Mouse (Mus musculus) liver, embryonic 16.5 days (tissue): ENCODE data around the gene Ism1. TPM values are rescaled to one million over a fixed set of nuclear protein-coding genes. Genes with fewer than 3 reads are reported as not detected.

Source experiments
- ATAC-seq: fragments of 200-750 bp; cut with Nextera tagmentation; 2 replicates; pipeline ENCODE4 v1.8.0; 2017; ENCODE audit warnings: low read depth, mild to moderate bottlenecking, moderate number of reproducible peaks, moderate library complexity
- H3K27ac ChIP-seq: fragments of 300-500 bp; sonication (generic); 2 replicates; pipeline ENCODE4 v1.5.1; 2014; ENCODE audit warnings: mild to moderate bottlenecking, low read length
- H3K27me3 ChIP-seq: fragments of 300-500 bp; sonication (generic); 2 replicates; pipeline ENCODE4 v1.6.1; 2014; ENCODE audit warnings: low read depth, low read length, mixed read lengths; ENCODE audit not compliant: control insufficient read depth, insufficient read depth
- H3K36me3 ChIP-seq: fragments of 300-500 bp; sonication (generic); 2 replicates; pipeline ENCODE4 v1.6.1; 2014; ENCODE audit warnings: mild to moderate bottlenecking; ENCODE audit not compliant: control insufficient read depth, insufficient read depth
- H3K4me1 ChIP-seq: fragments of 300-500 bp; sonication (generic); 2 replicates; pipeline ENCODE4 v1.6.1; 2014; ENCODE audit warnings: low read depth, low read length, mixed read lengths; ENCODE audit not compliant: control insufficient read depth
- H3K4me2 ChIP-seq: fragments of 300-500 bp; sonication (generic); 2 replicates; pipeline ENCODE4 v1.6.1; 2014; ENCODE audit warnings: low read depth, low read length, mixed read lengths
- H3K4me3 ChIP-seq: fragments of 300-500 bp; sonication (generic); 2 replicates; pipeline ENCODE4 v1.5.1; 2014; ENCODE audit warnings: low read depth, mild to moderate bottlenecking, low read length
- H3K9ac ChIP-seq: fragments of 300-500 bp; sonication (generic); 2 replicates; pipeline ENCODE4 v1.6.1; 2014; ENCODE audit warnings: low read depth, low read length
- H3K9me3 ChIP-seq: fragments of 300-500 bp; sonication (generic); replicated peaks from 2 replicates; pipeline ENCODE4 v1.6.1; 2016; ENCODE audit warnings: low read length; ENCODE audit not compliant: control insufficient read depth
- WGBS: fragments of 180-500 bp; shearing (Covaris S2); extraction: QIAGEN DNeasy Blood & Tissue Kit; methylation state at CpG from one replicate; pipeline ENCODE4 v1.1.7; 2014; ENCODE audit not compliant: insufficient replicate concordance; 5-methylcytosine and 5-hydroxymethylcytosine counted together
- polyA plus RNA-seq: library from polyadenylated mRNA; unstranded; fragments of >200 nt; fragmentation: Nextera tagmentation; extraction: Ambion mirVana; gene quantifications from 2 replicates; pipeline ENCODE4 v1.2.1, GENCODE M21; 2015

Gene Ism1
- polyA plus RNA-seq, 1 experiment from 2014 or later = not detected

DNA sequence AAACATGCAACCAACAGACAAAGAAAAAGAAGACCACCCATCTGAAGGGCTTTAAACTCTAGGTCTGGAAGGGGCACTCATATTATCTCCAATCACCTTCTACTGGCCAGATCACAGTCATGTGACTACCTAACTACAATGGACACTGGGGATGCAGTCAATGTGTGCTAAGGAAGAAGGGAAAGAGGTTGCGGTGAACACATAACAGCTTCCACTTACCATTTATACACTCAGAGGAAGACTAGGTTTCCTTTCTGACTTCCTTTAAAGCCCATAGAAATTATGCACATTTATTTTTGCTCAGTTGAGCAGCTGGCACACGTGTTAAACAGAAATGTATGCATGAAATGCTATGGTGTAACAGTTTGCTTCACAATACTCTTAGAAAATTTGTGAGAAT, 5.6 kb upstream of the Ism1 start:
- H3K27me3 ChIP-seq = peaks cover 20% of the 10 kb centered on the region
- 15% methylated on average over 2 of the region's 2 CpGs for WGBS
- H3K4me3 ChIP-seq = no peak overlapping the region
- no peak for ATAC-seq
- H3K9me3 ChIP-seq = no peaks in the 10 kb centered on the region
- H3K27ac ChIP-seq = no peak overlapping the region
- H3K9ac ChIP-seq = no peak overlapping the region
- H3K36me3 ChIP-seq = no peaks in the 10 kb centered on the region
- H3K4me1 ChIP-seq = no peaks in the 10 kb centered on the region
- H3K4me2 ChIP-seq = no peak overlapping the region

DNA sequence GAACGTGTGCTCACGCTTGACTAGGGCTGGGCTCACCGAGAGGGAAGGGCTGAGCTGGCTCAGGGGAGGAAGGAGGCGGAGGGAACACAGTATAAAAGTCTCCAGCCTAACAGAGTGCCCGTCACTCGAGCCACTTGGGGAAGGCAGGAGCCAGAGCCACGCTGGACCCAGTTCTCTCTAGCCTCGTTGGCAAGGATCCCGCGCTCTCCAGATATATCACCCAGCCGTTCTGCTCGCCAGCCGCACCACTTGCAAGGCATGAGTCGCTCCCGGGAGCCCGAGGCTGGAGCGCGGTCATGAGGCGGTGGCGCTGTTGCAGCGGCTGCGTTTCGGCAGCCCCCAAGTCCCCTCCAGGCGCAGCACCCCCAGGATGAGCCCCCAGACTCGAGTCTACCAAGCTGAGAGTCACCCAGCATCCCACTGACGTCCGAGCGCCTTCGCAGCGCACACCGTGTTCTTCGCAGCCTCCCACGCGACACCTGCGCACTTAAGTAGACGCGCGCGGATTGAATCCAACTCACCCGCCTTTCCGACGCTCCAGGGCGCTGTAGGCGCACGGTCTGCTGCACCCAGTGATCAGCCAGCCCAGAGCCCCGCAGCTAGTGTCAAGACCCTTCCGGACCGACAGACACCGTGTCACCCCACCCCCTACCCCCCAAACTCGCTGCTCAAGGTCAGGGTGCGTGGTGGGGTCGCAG, 764 bp upstream of the Ism1 start:
- ATAC-seq = 0 out of 2 replicates have a peak, but pooled peaks have one; percentile 13
- peak overlapping the region; percentile 77 for H3K4me2 ChIP-seq

DNA sequence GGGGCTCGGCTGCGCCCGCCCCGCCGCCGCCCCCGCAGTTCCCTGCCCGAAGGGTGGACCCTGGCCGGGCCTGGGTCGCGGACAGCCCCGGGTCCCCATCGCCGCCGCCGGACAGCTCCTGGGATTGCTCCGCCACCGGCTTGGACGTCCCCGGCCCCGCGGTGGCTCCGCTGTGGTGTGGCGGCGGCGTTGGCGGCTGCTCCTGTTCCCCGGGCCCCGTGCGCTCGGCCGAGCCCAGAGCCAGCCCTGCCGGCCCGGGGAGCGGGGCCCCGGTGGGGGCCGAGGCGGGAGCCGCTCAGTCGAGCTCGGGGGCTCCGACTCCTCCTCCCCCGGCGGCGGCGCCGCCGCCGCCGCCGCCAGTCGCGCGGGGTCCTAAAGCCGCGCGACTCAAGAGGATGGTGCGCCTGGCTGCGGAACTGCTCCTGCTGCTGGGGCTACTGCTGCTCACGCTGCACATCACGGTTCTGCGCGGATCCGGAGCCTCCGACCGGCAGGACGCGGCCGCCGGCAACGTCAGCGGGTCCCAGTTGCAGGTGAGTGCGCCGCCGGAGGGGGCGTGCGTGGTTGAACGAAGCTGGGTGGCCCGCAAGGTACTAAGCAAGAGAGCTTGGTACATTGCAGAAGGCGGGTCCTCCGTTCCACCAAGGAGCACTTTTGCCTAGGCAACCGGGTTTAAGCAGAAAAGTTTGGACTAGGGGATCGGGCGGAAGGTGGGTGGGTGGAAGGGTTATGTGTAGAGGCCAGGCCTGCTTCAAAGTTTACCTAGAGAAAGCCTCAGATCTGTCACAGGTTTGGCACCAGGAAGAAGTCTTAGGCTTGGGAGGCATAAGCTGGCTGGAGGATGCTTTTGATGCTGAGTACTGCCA, 530 bp downstream of the Ism1 start:
- Histone ChIP-seq H3K27me3 (peaks cover 47% of the 10 kb centered on the region), H3K9ac (no peak overlapping the region), H3K9me3 (no peaks in the 10 kb centered on the region), H3K4me3 (peak overlapping the region; percentile 60), H3K36me3 (no peaks in the 10 kb centered on the region), H3K4me2 (peak overlapping the region; percentile 77), H3K27ac (no peak overlapping the region), H3K4me1 (no peaks in the 10 kb centered on the region)
- under 1% methylated on average over 67 of the region's 84 CpGs for WGBS
- peak; percentile 47; the same call in 1 of the 2 replicates for ATAC-seq

More for the DNA sequence above, 764 bp upstream of the Ism1 start:
- peaks cover 47% of the 10 kb centered on the region for H3K27me3 ChIP-seq
- H3K4me1 ChIP-seq = no peaks in the 10 kb centered on the region
- H3K4me3 ChIP-seq = peak overlapping the region; percentile 60
- no peak overlapping the region for H3K27ac ChIP-seq
- no peak overlapping the region for H3K9ac ChIP-seq
- no peaks in the 10 kb centered on the region for H3K36me3 ChIP-seq
- no peaks in the 10 kb centered on the region for H3K9me3 ChIP-seq
- under 1% methylated on average over 52 of the region's 52 CpGs for WGBS

DNA sequence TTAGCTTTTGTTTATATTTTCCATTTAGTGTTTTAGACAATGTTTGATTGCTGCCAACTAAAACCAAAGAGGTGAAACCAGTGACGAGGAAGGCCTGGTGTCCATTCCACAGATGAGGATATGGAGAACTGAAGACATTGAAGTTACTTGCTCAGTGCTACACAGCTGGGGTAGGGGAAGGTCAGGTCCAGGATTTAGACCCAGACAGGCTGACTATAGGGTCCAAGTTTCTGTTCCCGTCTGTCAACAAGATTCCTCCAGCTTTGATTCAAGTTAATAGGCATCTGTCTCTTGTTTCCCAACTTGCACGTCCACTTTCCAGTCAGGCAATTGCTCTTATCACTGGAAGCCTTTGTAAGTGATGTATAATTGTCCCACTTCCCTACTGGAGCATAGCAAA, 4.6 kb downstream of the Ism1 start:
- ATAC-seq = no peak
- peaks cover 25% of the 10 kb centered on the region for H3K27me3 ChIP-seq
- no peak overlapping the region for H3K4me2 ChIP-seq
- H3K27ac ChIP-seq = no peak overlapping the region
- no peaks in the 10 kb centered on the region for H3K4me1 ChIP-seq
- no peak overlapping the region for H3K9ac ChIP-seq
- H3K36me3 ChIP-seq = no peaks in the 10 kb centered on the region
- no peaks in the 10 kb centered on the region for H3K9me3 ChIP-seq
- H3K4me3 ChIP-seq = no peak overlapping the region
- WGBS = 60% methylated on average over 3 of the region's 3 CpGs

DNA sequence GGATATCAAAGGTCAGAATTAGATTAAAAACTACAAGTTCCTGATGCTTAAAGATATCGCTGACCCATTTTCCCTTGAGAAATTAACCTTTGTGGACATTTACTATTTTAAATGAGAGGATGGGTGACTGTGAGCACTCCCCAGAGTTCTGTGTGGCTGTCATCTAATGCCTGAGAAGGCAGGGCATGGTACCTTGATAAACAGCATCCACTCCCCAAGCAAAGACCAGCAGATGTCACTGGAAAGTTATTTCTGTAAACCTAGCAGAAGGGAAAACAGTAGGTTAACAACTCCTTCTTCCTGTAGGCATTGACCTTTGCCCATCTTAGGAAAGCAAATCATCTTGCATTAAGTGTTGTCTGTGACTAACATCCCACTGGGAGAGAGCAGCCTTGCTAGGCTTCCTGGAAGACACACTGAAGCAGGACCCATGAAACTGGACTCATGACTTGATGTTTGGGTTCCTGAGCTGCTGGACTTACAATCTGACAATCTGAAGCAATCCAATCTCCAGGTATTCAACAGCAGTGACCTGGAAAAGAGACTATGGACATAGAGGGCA, 11.5 kb downstream of the Ism1 start:
- 65% methylated on average over 1 of the region's 1 CpGs for WGBS
- Histone ChIP-seq H3K9ac (no peak overlapping the region), H3K4me2 (no peak overlapping the region), H3K4me1 (no peaks in the 10 kb centered on the region), H3K27me3 (no peaks in the 10 kb centered on the region), H3K36me3 (no peaks in the 10 kb centered on the region), H3K27ac (no peak overlapping the region), H3K9me3 (no peaks in the 10 kb centered on the region), H3K4me3 (no peak overlapping the region)
- ATAC-seq = no peak

DNA sequence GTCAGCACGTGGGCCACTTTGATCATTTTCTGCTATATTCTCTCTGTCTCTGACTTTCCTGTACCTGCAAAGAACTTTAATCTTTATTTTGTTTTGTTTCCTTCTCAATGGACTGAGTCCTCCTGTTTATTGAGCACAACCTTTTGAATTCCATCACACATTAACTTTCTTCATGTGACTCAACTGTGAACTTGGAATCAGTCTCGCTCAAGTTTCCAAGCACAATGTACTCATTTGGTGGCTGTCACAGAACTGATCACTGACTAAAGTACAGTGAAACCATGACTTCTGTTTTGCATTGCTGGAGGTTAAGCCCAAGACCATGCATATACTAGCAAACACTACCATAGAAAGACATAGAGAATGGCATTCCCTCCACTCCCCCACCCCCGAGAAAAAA, 15.5 kb downstream of the Ism1 start:
- WGBS = 46% methylated on average over 3 of the region's 3 CpGs
- no peak overlapping the region for H3K4me3 ChIP-seq
- no peaks in the 10 kb centered on the region for H3K36me3 ChIP-seq
- no peaks in the 10 kb centered on the region for H3K9me3 ChIP-seq
- no peak overlapping the region for H3K27ac ChIP-seq
- H3K4me2 ChIP-seq = no peak overlapping the region
- H3K9ac ChIP-seq = no peak overlapping the region
- ATAC-seq = no peak
- no peaks in the 10 kb centered on the region for H3K4me1 ChIP-seq
- no peaks in the 10 kb centered on the region for H3K27me3 ChIP-seq

DNA sequence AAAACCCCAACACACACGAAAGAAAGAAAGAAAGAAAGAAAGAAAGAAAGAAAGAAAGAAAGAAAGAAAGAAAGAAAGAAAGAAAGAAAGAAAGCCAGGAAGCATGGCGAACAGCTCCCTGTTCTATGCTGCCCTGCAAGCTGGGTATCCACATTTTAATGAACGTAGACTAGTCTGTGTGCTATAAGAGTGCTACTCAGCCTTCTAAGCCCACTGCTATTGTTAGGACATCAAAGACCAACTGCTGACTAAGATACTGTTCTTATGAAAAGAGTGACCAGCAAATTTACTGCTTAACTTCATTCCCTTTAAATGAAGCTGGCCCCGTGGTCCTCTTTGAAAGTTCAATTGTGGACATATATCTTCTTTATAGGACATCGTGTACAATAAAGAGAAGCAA, 16.7 kb downstream of the Ism1 start:
- Histone ChIP-seq H3K9me3 (no peaks in the 10 kb centered on the region), H3K4me1 (no peaks in the 10 kb centered on the region), H3K36me3 (no peaks in the 10 kb centered on the region), H3K27ac (no peak overlapping the region), H3K4me2 (no peak overlapping the region), H3K9ac (no peak overlapping the region), H3K4me3 (no peak overlapping the region), H3K27me3 (no peaks in the 10 kb centered on the region)
- no peak for ATAC-seq
- 53% methylated on average over 5 of the region's 5 CpGs for WGBS

DNA sequence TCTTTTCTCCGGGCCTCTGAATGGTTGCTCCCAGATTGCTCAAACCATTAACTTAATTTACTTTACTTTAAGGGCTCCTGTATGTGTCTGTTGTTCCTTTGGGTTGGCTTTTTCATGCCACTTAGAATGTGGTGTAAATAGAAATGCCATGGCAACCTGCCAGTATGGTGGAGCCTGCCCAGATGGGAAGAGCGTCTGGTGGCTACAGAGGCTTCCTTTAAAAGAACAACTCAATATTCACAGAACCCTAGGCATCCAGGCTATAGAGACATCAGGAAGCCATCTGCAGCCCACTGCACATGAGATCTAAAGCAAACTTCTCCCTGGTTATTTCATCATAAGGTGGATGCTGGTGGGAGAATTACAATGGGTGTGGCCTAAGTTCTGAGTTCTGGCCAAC, 18.6 kb downstream of the Ism1 start:
- no peak overlapping the region for H3K4me3 ChIP-seq
- no peak overlapping the region for H3K27ac ChIP-seq
- H3K4me2 ChIP-seq = no peak overlapping the region
- no peak overlapping the region for H3K9ac ChIP-seq
- 54% methylated on average over 2 of the region's 2 CpGs for WGBS
- no peak for ATAC-seq
- no peaks in the 10 kb centered on the region for H3K4me1 ChIP-seq
- no peaks in the 10 kb centered on the region for H3K36me3 ChIP-seq
- no peaks in the 10 kb centered on the region for H3K9me3 ChIP-seq
- H3K27me3 ChIP-seq = no peaks in the 10 kb centered on the region

DNA sequence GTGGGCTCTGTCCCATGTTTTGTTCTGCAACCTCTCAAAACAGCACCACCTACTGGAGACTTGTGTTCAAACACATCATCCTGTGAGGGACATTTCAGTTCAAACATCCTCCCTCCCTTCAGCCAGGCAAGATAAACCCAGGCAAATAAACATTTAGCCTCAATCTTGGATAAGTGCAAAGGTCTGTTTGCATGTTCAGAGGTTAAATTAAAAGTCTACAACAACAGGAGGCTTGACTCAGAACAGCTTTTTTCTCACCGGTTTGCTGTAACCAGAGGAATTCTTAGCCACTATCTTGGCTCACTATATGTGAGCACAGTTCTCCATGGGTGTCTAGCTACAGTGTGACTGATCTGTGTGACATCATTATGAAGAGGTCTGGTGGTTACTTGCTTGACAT, 22.6 kb downstream of the Ism1 start:
- Histone ChIP-seq H3K9ac (no peak overlapping the region), H3K4me1 (no peaks in the 10 kb centered on the region), H3K4me2 (no peak overlapping the region), H3K9me3 (no peaks in the 10 kb centered on the region), H3K27me3 (no peaks in the 10 kb centered on the region), H3K36me3 (no peaks in the 10 kb centered on the region), H3K4me3 (no peak overlapping the region), H3K27ac (no peak overlapping the region)
- ATAC-seq = no peak
- WGBS = 67% methylated on average over 1 of the region's 1 CpGs
